9 mouse cellular contexts compared by ENCODE assay signal in genomic region chr15:93575884-93576283, GRCm38 (mm10). TPM values are rescaled to one million over a fixed set of nuclear protein-coding genes. Genes with fewer than 3 reads are reported as not detected.
A peak's percentile ranks its signal among the peaks of the same experiment; 100 is the strongest.
DNase-seq lines count a peak whose midpoint lies in the region; ATAC-seq and TF ChIP-seq lines count a peak whose summit lies in the region.
"Had no signal": no experiment of that assay in that cellular context is flagged by ENCODE, and none has a peak within 500 bp of the region (broad histone marks: within the 10 kb centered on the region; RNA-seq: fewer than 3 reads in every experiment).

No protein-coding gene starts in this region.

- TF ChIP-seq CTCF in MEL (IDR thresholded peaks at IDR 0.05 in 2 of 3, conservative IDR thresholded peaks at IDR 0.05 in 1 of 3; ENCODE audit: control insufficient read depth in 1 of 3, insufficient read depth in 1 of 3, low read depth in 2 of 3, low read length in 3 of 3, poor library complexity in 1 of 3, severe bottlenecking in 1 of 3): peak; percentile 60 to 93 (median 69)
- TF ChIP-seq CTCF in embryonic fibroblast, embryonic 13.5 days (IDR thresholded peaks at IDR 0.05; ENCODE audit: borderline replicate concordance, insufficient read depth, low read length): 0 out of 2 replicates have a peak, but pooled peaks have one; percentile 27

- DNase-seq in MEL (ENCODE audit: low read depth, low spot score): peak; percentile 88
- peak; percentile 96 for DNase-seq in brain, adult 2 months (ENCODE audit: low read depth, low spot score)
- DNase-seq in heart, postnatal 10 days: peak; percentile 91 to 96
- DNase-seq in kidney, postnatal 14 days: peak; percentile 92
- DNase-seq in liver, embryonic 13.5 days: peak; percentile 48
- peak; percentile 79 for DNase-seq in thymus, postnatal 25 days

- ATAC-seq in liver, embryonic 13.5 days (ENCODE audit: low read depth): 0 out of 2 replicates have a peak, but pooled peaks have one; percentile 54
- peak; percentile 46; the same call in 1 of the 2 replicates for ATAC-seq in neural tube, embryonic 14.5 days (ENCODE audit: low read depth)

- H3K4me3 ChIP-seq in MEL (ENCODE audit: control insufficient read depth in 1 of 2, insufficient read depth in 1 of 2, low read depth in 2 of 2, low read length in 2 of 2): no peak overlapping the region
- H3K4me3 ChIP-seq in embryonic fibroblast, embryonic 13.5 days (ENCODE audit: insufficient read depth, low read length): no peak overlapping the region
- H3K4me3 ChIP-seq in liver, embryonic 13.5 days (replicated peaks): no peak overlapping the region
- H3K4me3 ChIP-seq in neural tube, embryonic 14.5 days (ENCODE audit: low read depth, low read length): no peak overlapping the region
- H3K4me3 ChIP-seq: megakaryocyte, embryonic 14.5 days had no signal

- TF ChIP-seq POLR2A in MEL (IDR thresholded peaks at IDR 0.05; ENCODE audit: control insufficient read depth in 1 of 2, insufficient read depth in 1 of 2, low read depth in 1 of 2, low read length in 2 of 2, poor library complexity in 1 of 2): no peak
- no peak for TF ChIP-seq POLR2A in embryonic fibroblast, embryonic 13.5 days (IDR thresholded peaks at IDR 0.05; ENCODE audit: low read depth, low read length)

- no peaks in the 10 kb centered on the region for H3K36me3 ChIP-seq in MEL (ENCODE audit: control insufficient read depth in 1 of 2, insufficient read depth in 2 of 2, low read length in 2 of 2)
- H3K36me3 ChIP-seq in liver, embryonic 13.5 days: 0 out of 2 replicates have a peak, but pooled peaks cover 3% of the 10 kb centered on the region
- no peaks in the 10 kb centered on the region for H3K36me3 ChIP-seq in neural tube, embryonic 14.5 days (ENCODE audit: control insufficient read depth, insufficient read depth, low read length)

- no peaks in the 10 kb centered on the region for H3K9me3 ChIP-seq in MEL (replicated peaks; ENCODE audit: insufficient read depth, low read length)
- peaks cover 8% of the 10 kb centered on the region; the same call in 1 of the 2 replicates for H3K9me3 ChIP-seq in liver, embryonic 13.5 days (replicated peaks)
- no peaks in the 10 kb centered on the region for H3K9me3 ChIP-seq in neural tube, embryonic 14.5 days (ENCODE audit: control insufficient read depth, low read length)

- H3K4me2 ChIP-seq in liver, embryonic 13.5 days: no peak overlapping the region
- no peak overlapping the region for H3K4me2 ChIP-seq in neural tube, embryonic 14.5 days (ENCODE audit: low read depth, low read length)

- peak; percentile 94 for TF ChIP-seq RAD21 in MEL (IDR thresholded peaks at IDR 0.05; ENCODE audit: low read depth, low read length)

- H3K4me1 ChIP-seq in MEL (ENCODE audit: control insufficient read depth in 1 of 2, insufficient read depth in 2 of 2, low read length in 2 of 2): no peaks in the 10 kb centered on the region
- 0 out of 2 replicates have a peak, but pooled peaks cover 5% of the 10 kb centered on the region for H3K4me1 ChIP-seq in embryonic fibroblast, embryonic 13.5 days (ENCODE audit: control insufficient read depth, insufficient read depth, low read length)
- H3K4me1 ChIP-seq in liver, embryonic 13.5 days (replicated peaks): no peaks in the 10 kb centered on the region
- H3K4me1 ChIP-seq in neural tube, embryonic 14.5 days (ENCODE audit: control insufficient read depth, insufficient read depth, low read length): no peaks in the 10 kb centered on the region

- no peak for TF ChIP-seq EP300 in MEL (IDR thresholded peaks at IDR 0.05; ENCODE audit: low read depth in 1 of 2, low read length in 2 of 2)

- H3K27ac ChIP-seq in MEL (ENCODE audit: control insufficient read depth, low read depth, low read length): no peak overlapping the region
- H3K27ac ChIP-seq in embryonic fibroblast, embryonic 13.5 days (ENCODE audit: insufficient read depth, low read length): no peak overlapping the region
- H3K27ac ChIP-seq in liver, embryonic 13.5 days: no peak overlapping the region
- H3K27ac ChIP-seq in neural tube, embryonic 14.5 days (ENCODE audit: low read depth, low read length): no peak overlapping the region

- 13% methylated on average over 5 of the region's 5 CpGs for WGBS in liver, embryonic 13.5 days (ENCODE audit: insufficient replicate concordance)
- 6% methylated on average over 5 of the region's 5 CpGs for whole genome bisulfite sequencing in neural tube, embryonic 14.5 days

- H3K9ac ChIP-seq in MEL (ENCODE audit: control insufficient read depth, low read depth, low read length, poor library complexity, severe bottlenecking): no peak overlapping the region
- H3K9ac ChIP-seq in liver, embryonic 13.5 days: no peak overlapping the region
- no peak overlapping the region for H3K9ac ChIP-seq in neural tube, embryonic 14.5 days (replicated peaks; ENCODE audit: low read depth, low read length)

- intact Hi-C loops in heart, postnatal 10 days (cut with DNase I): loop anchor here (1.0 to 5.0 kb wide), 5 partner anchors 57 to 639 kb away; no protein-coding TSS in a partner anchor

- no peaks in the 10 kb centered on the region for H3K79me2 ChIP-seq in MEL (ENCODE audit: control insufficient read depth, insufficient read depth, low read length, poor library complexity)

- H3K27me3 ChIP-seq in MEL (ENCODE audit: control insufficient read depth in 1 of 2, insufficient read depth in 2 of 2, low read length in 2 of 2): no peaks in the 10 kb centered on the region
- H3K27me3 ChIP-seq in liver, embryonic 13.5 days: no peaks in the 10 kb centered on the region
- H3K27me3 ChIP-seq in neural tube, embryonic 14.5 days (ENCODE audit: control insufficient read depth, insufficient read depth, low read length): no peaks in the 10 kb centered on the region
- H3K27me3 ChIP-seq: megakaryocyte, embryonic 14.5 days had no signal

TF ChIP-seq in MEL, 35 proteins besides CTCF, POLR2A, EP300 and RAD21:
- peak; percentile 38 for TF ChIP-seq BHLHE40 (IDR thresholded peaks at IDR 0.05; ENCODE audit: borderline replicate concordance, low read depth, low read length)
- no peak for TF ChIP-seq RCOR1 (IDR thresholded peaks at IDR 0.05; ENCODE audit: low read depth, low read length)
- peak; percentile 28; the same call in 1 of the 2 replicates for TF ChIP-seq SIN3A (IDR thresholded peaks at IDR 0.05; ENCODE audit: low read length)
- TF ChIP-seq SMC3 (IDR thresholded peaks at IDR 0.05; ENCODE audit: low read depth, low read length): peak; percentile 85
- peak; percentile 90 for TF ChIP-seq ZC3H11A (IDR thresholded peaks at IDR 0.05; ENCODE audit: low read depth, low read length)
- TF ChIP-seq ELF1 (IDR thresholded peaks at IDR 0.05; ENCODE audit: low read depth, low read length): 0 out of 2 replicates have a peak, but pooled peaks have one; percentile 27
- no peak for TF ChIP-seq TCF12 (IDR thresholded peaks at IDR 0.05; ENCODE audit: low read depth, low read length)

RNA-seq across cellular contexts. Expression of gene Prickle1, which starts 19.8 kb away (rescaled TPM):
- total RNA-seq in MEL (2012; rRNA removed): 0.03 TPM in 1 of 2 replicates, not detected in the other
- under 1 TPM in 1 of 2 experiments, not detected in 1; 0.08 TPM for polyA plus RNA-seq in MEL (2012; ENCODE audit: insufficient read depth in 1 of 2, insufficient read length in 2 of 2, low read depth in 1 of 2, low replicate concordance in 2 of 2, missing spikeins in 1 of 2)
- 14.2 and 22.7 TPM in 2 replicates for polyA plus RNA-seq in embryonic fibroblast, embryonic 13.5 days (2011; ENCODE audit: insufficient read length, low read depth, missing spikeins)
- total RNA-seq in heart, postnatal 10 days (2021): 10 to 100 TPM; 24.1 to 36.4 TPM
- polyA plus RNA-seq in liver, embryonic 13.5 days (2015; fragmentation: Nextera tagmentation; extraction: Ambion mirVana): 4.2 and 5.6 TPM in 2 replicates
- polyA plus RNA-seq in neural tube, embryonic 14.5 days (2014; fragmentation: Nextera tagmentation; extraction: Ambion mirVana): 26.9 and 27.3 TPM in 2 replicates
